Mouse (Mus musculus): ENCODE results near the gene Ccr7. TPM values are rescaled to one million over a fixed set of nuclear protein-coding genes. Genes with fewer than 3 reads are reported as not detected.

Ccr7 gene
- polyA plus RNA-seq (2015; fragmentation: Illumina TruSeq; extraction: RNeasy Lipid Tissue Mini Kit (QIAGEN cat#74804); ENCODE audit: insufficient read depth, low replicate concordance), result 86.0 TPM

GRCm38 (mm10) chr11:99154987-99155641 is at the start of gene Ccr7:
Gene Ccr7 (minus strand): TSS chr11:99155077.

Other genes starting within 250 kb of the Ccr7 start
- 8.2 TPM for gene Cdc6, start 247.3 kb downstream of the Ccr7 start, polyA plus RNA-seq (2015; fragmentation: Illumina TruSeq; extraction: RNeasy Lipid Tissue Mini Kit (QIAGEN cat#74804); ENCODE audit: insufficient read depth, low replicate concordance)
- gene Rara, start 227.3 kb downstream of the Ccr7 start, polyA plus RNA-seq (2015; fragmentation: Illumina TruSeq; extraction: RNeasy Lipid Tissue Mini Kit (QIAGEN cat#74804); ENCODE audit: insufficient read depth, low replicate concordance), result 15.3 TPM
- not detected for gene Gjd3, start 172.1 kb downstream of the Ccr7 start, polyA plus RNA-seq (2015; fragmentation: Illumina TruSeq; extraction: RNeasy Lipid Tissue Mini Kit (QIAGEN cat#74804); ENCODE audit: insufficient read depth, low replicate concordance)
- 72.4 TPM for gene Top2a, start 130.9 kb downstream of the Ccr7 start, polyA plus RNA-seq (2015; fragmentation: Illumina TruSeq; extraction: RNeasy Lipid Tissue Mini Kit (QIAGEN cat#74804); ENCODE audit: insufficient read depth, low replicate concordance)
- 75.3 TPM for gene Igfbp4, start 113.8 kb downstream of the Ccr7 start, polyA plus RNA-seq (2015; fragmentation: Illumina TruSeq; extraction: RNeasy Lipid Tissue Mini Kit (QIAGEN cat#74804); ENCODE audit: insufficient read depth, low replicate concordance)
- gene Tns4, start 65.8 kb downstream of the Ccr7 start, polyA plus RNA-seq (2015; fragmentation: Illumina TruSeq; extraction: RNeasy Lipid Tissue Mini Kit (QIAGEN cat#74804); ENCODE audit: insufficient read depth, low replicate concordance), result 0.44 TPM
- 150 TPM for gene Smarce1, start 75.9 kb upstream of the Ccr7 start, polyA plus RNA-seq (2015; fragmentation: Illumina TruSeq; extraction: RNeasy Lipid Tissue Mini Kit (QIAGEN cat#74804); ENCODE audit: insufficient read depth, low replicate concordance)
- gene Krt222, start 89.0 kb upstream of the Ccr7 start, polyA plus RNA-seq (2015; fragmentation: Illumina TruSeq; extraction: RNeasy Lipid Tissue Mini Kit (QIAGEN cat#74804); ENCODE audit: insufficient read depth, low replicate concordance), result 4.5 TPM
- not detected for gene Krt24, start 130.2 kb upstream of the Ccr7 start, polyA plus RNA-seq (2015; fragmentation: Illumina TruSeq; extraction: RNeasy Lipid Tissue Mini Kit (QIAGEN cat#74804); ENCODE audit: insufficient read depth, low replicate concordance)
- not detected for gene Krt25, start 167.9 kb upstream of the Ccr7 start, polyA plus RNA-seq (2015; fragmentation: Illumina TruSeq; extraction: RNeasy Lipid Tissue Mini Kit (QIAGEN cat#74804); ENCODE audit: insufficient read depth, low replicate concordance)
- gene Krt26, start 182.9 kb upstream of the Ccr7 start, polyA plus RNA-seq (2015; fragmentation: Illumina TruSeq; extraction: RNeasy Lipid Tissue Mini Kit (QIAGEN cat#74804); ENCODE audit: insufficient read depth, low replicate concordance), result not detected
- gene Krt27, start 196.0 kb upstream of the Ccr7 start, polyA plus RNA-seq (2015; fragmentation: Illumina TruSeq; extraction: RNeasy Lipid Tissue Mini Kit (QIAGEN cat#74804); ENCODE audit: insufficient read depth, low replicate concordance), result not detected
- not detected for gene Krt28, start 219.8 kb upstream of the Ccr7 start, polyA plus RNA-seq (2015; fragmentation: Illumina TruSeq; extraction: RNeasy Lipid Tissue Mini Kit (QIAGEN cat#74804); ENCODE audit: insufficient read depth, low replicate concordance)
- gene Krt10, start 234.3 kb upstream of the Ccr7 start, polyA plus RNA-seq (2015; fragmentation: Illumina TruSeq; extraction: RNeasy Lipid Tissue Mini Kit (QIAGEN cat#74804); ENCODE audit: insufficient read depth, low replicate concordance), result 6.0 TPM

All from spleen, adult 10 weeks (tissue).